Mouse (Mus musculus): Measurements from ENCODE around the gene Syngap1. TPM values are rescaled to one million over a fixed set of nuclear protein-coding genes. Genes with fewer than 3 reads are reported as not detected.

Syngap1 gene
- total RNA-seq, 1 experiment from 2014 or later, result 26.7 TPM

Small RNA genes within 50 kb of the gene (microRNA-seq; reads per million reads assigned to microRNA genes)
- gene Gm27775, result 0 reads per million in 2 experiments
- 0 to 0.36 reads per million in 2 experiments for gene Mir3083
- 2.7 to 3.6 reads per million in 2 experiments for gene Mir6968

Other genes starting within 250 kb of the Syngap1 start
- gene Crebrf, start 225.6 kb upstream of the Syngap1 start, total RNA-seq (2021), result 43.9 and 71.9 TPM in 2 replicates
- 27.8 and 30.6 TPM in 2 replicates for gene Bnip1, start 160.2 kb upstream of the Syngap1 start, total RNA-seq (2021)
- not detected in 2 replicates for gene Nkx2-5, start 96.2 kb upstream of the Syngap1 start, total RNA-seq (2021)
- 3.5 and 4.0 TPM in 2 replicates for gene Kifc5b, start 24.2 kb upstream of the Syngap1 start, total RNA-seq (2021)
- gene Phf1, start 8.2 kb upstream of the Syngap1 start, total RNA-seq (2021), result 29.8 and 44.1 TPM in 2 replicates
- gene Cuta, start 1.7 kb upstream of the Syngap1 start, total RNA-seq (2021), result 150 and 153 TPM in 2 replicates
- gene Zbtb9, start 31.9 kb downstream of the Syngap1 start, total RNA-seq (2021), result 5.1 and 8.0 TPM in 2 replicates
- 35.7 and 43.8 TPM in 2 replicates for gene Bak1, start 87.8 kb downstream of the Syngap1 start, total RNA-seq (2021)
- 6.1 and 7.4 TPM in 2 replicates for gene Itpr3, start 116.1 kb downstream of the Syngap1 start, total RNA-seq (2021)
- gene Uqcc2, start 192.7 kb downstream of the Syngap1 start, total RNA-seq (2021), result 212 and 245 TPM in 2 replicates
- gene Ip6k3, start 226.5 kb downstream of the Syngap1 start, total RNA-seq (2021), result 0.52 and 1.6 TPM in 2 replicates

Measured in adrenal gland, postnatal 25 days (tissue).